Mouse (Mus musculus) embryonic facial prominence, embryonic 13.5 days (tissue): ENCODE measurements at regions not wholly inside any gene's neighbourhood (a gene's known extent, or its start where the extent isn't known, plus 50 kb on each side); places are given as distances from the start of the nearest gene placed in this dataset.
A peak's percentile ranks its signal among the peaks of the same experiment; 100 is the strongest.

Experiments
- ATAC-seq: fragments of 200-750 bp; cut with Nextera tagmentation; 2 replicates; pipeline ENCODE4 v1.8.0; 2017; ENCODE audit warnings: low read depth; ENCODE audit not compliant: insufficient number of reproducible peaks, insufficient read depth, low FRiP score, low TSS enrichment
- H3K27ac ChIP-seq: fragments of 300-500 bp; sonication (generic); 2 replicates; pipeline ENCODE4 v1.5.1; 2015; ENCODE audit warnings: moderate library complexity, mild to moderate bottlenecking, inconsistent platforms
- H3K27me3 ChIP-seq: fragments of 300-500 bp; sonication (generic); 2 replicates; pipeline ENCODE4 v1.6.1; 2015; ENCODE audit warnings: mild to moderate bottlenecking, inconsistent platforms
- H3K36me3 ChIP-seq: fragments of 300-500 bp; sonication (generic); 2 replicates; pipeline ENCODE4 v1.6.1; 2015; ENCODE audit warnings: mild to moderate bottlenecking, inconsistent platforms
- H3K4me1 ChIP-seq: fragments of 300-500 bp; sonication (generic); 2 replicates; pipeline ENCODE4 v1.6.1; 2015; ENCODE audit warnings: inconsistent platforms
- H3K4me2 ChIP-seq: fragments of 300-500 bp; sonication (generic); 2 replicates; pipeline ENCODE4 v1.6.1; 2015; ENCODE audit warnings: moderate library complexity, mild to moderate bottlenecking, inconsistent platforms
- H3K4me3 ChIP-seq: fragments of 300-500 bp; sonication (generic); 2 replicates; pipeline ENCODE4 v1.5.1; 2015; ENCODE audit warnings: mild to moderate bottlenecking, inconsistent platforms
- H3K9ac ChIP-seq: fragments of 300-500 bp; sonication (generic); 2 replicates; pipeline ENCODE4 v1.6.1; 2015; ENCODE audit warnings: mild to moderate bottlenecking, inconsistent platforms
- H3K9me3 ChIP-seq: fragments of 300-500 bp; sonication (generic); 2 replicates; pipeline ENCODE4 v1.6.1; 2016; ENCODE audit warnings: inconsistent platforms
- whole genome bisulfite sequencing: fragments of 180-500 bp; shearing (Covaris S2); methylation state at CpG from one replicate; pipeline ENCODE4 v1.1.7; 2015; ENCODE audit warnings: mixed read lengths; 5-methylcytosine and 5-hydroxymethylcytosine counted together

GRCm38 (mm10) chr7:136434510-136434909 lies 459.9 kb upstream of the Mgmt start:
- Histone ChIP-seq H3K4me2 (no peak overlapping the region), H3K4me1 (peaks cover 12% of the 10 kb centered on the region; the same call in 1 of the 2 replicates)
- WGBS: 85% methylated on average over 13 of the region's 13 CpGs

GRCm38 (mm10) chr7:136443436-136443835 lies 451.0 kb upstream of the Mgmt start:
- Histone ChIP-seq H3K4me1 (0 out of 2 replicates have a peak, but pooled peaks cover 5% of the 10 kb centered on the region), H3K4me2 (no peak overlapping the region), H3K9me3 (no peaks in the 10 kb centered on the region), H3K4me3 (no peak overlapping the region), H3K36me3 (no peaks in the 10 kb centered on the region), H3K27me3 (no peaks in the 10 kb centered on the region; the same call in 1 of the 2 replicates), H3K27ac (no peak overlapping the region), H3K9ac (no peak overlapping the region)
- ATAC-seq: no peak
- 53% methylated on average over 2 of the region's 2 CpGs for WGBS

More at GRCm38 (mm10) chr7:136434510-136434909, 459.9 kb upstream of the Mgmt start:
- ATAC-seq: no peak
- no peak overlapping the region for H3K4me3 ChIP-seq
- H3K36me3 ChIP-seq: no peaks in the 10 kb centered on the region
- H3K9ac ChIP-seq: no peak overlapping the region
- no peaks in the 10 kb centered on the region for H3K9me3 ChIP-seq
- no peak overlapping the region for H3K27ac ChIP-seq
- H3K27me3 ChIP-seq: peaks cover 21% of the 10 kb centered on the region; the same call in 1 of the 2 replicates

- no peak overlapping the region for H3K4me3 ChIP-seq
- no peak overlapping the region for H3K9ac ChIP-seq
- no peak for ATAC-seq
- H3K4me1 ChIP-seq: peaks cover 14% of the 10 kb centered on the region
- H3K9me3 ChIP-seq: no peaks in the 10 kb centered on the region
- no peaks in the 10 kb centered on the region; the same call in 1 of the 2 replicates for H3K27me3 ChIP-seq
- WGBS: 86% methylated on average over 6 of the region's 6 CpGs
- H3K4me2 ChIP-seq: no peak overlapping the region
- no peak overlapping the region for H3K27ac ChIP-seq
- H3K36me3 ChIP-seq: no peaks in the 10 kb centered on the region
Measured at GRCm38 (mm10) chr7:136445091-136445490, 449.3 kb upstream of the Mgmt start.

- Histone ChIP-seq H3K36me3 (no peaks in the 10 kb centered on the region), H3K9ac (no peak overlapping the region), H3K9me3 (no peaks in the 10 kb centered on the region), H3K27me3 (peaks cover 2% of the 10 kb centered on the region; the same call in 1 of the 2 replicates), H3K4me3 (no peak overlapping the region), H3K4me2 (no peak overlapping the region), H3K4me1 (peaks cover 9% of the 10 kb centered on the region), H3K27ac (peak overlapping the region; percentile 55)
- ATAC-seq: 0 out of 2 replicates have a peak, but pooled peaks have one; percentile 59
- 90% methylated on average over 1 of the region's 1 CpGs for WGBS
Measured at GRCm38 (mm10) chr7:136449286-136449685, 445.1 kb upstream of the Mgmt start.

GRCm38 (mm10) chr7:136451672-136452361 lies 442.6 kb upstream of the Mgmt start:
- Histone ChIP-seq H3K4me1 (peaks cover 20% of the 10 kb centered on the region), H3K27ac (no peak overlapping the region), H3K4me3 (no peak overlapping the region), H3K9ac (no peak overlapping the region), H3K9me3 (no peaks in the 10 kb centered on the region), H3K27me3 (peaks cover 9% of the 10 kb centered on the region; the same call in 1 of the 2 replicates), H3K4me2 (no peak overlapping the region), H3K36me3 (no peaks in the 10 kb centered on the region)
- no peak for ATAC-seq
- 72% methylated on average over 8 of the region's 8 CpGs for WGBS

- WGBS: 71% methylated on average over 5 of the region's 5 CpGs
- no peaks in the 10 kb centered on the region for H3K9me3 ChIP-seq
- H3K27ac ChIP-seq: 0 out of 2 replicates have a peak overlapping the region, but pooled peaks have one; percentile 24
- H3K4me1 ChIP-seq: peaks cover 21% of the 10 kb centered on the region
- no peaks in the 10 kb centered on the region for H3K36me3 ChIP-seq
- no peak overlapping the region for H3K4me3 ChIP-seq
- no peak overlapping the region for H3K9ac ChIP-seq
- H3K4me2 ChIP-seq: no peak overlapping the region
- no peak for ATAC-seq
- H3K27me3 ChIP-seq: peaks cover 9% of the 10 kb centered on the region; the same call in 1 of the 2 replicates
Measured at GRCm38 (mm10) chr7:136452561-136452960, 441.9 kb upstream of the Mgmt start.

- WGBS: 37% methylated on average over 7 of the region's 7 CpGs
- Histone ChIP-seq H3K36me3 (no peaks in the 10 kb centered on the region), H3K4me3 (no peak overlapping the region), H3K27me3 (peaks cover 15% of the 10 kb centered on the region; the same call in 1 of the 2 replicates), H3K9ac (no peak overlapping the region), H3K27ac (no peak overlapping the region), H3K4me1 (peaks cover 12% of the 10 kb centered on the region), H3K9me3 (no peaks in the 10 kb centered on the region), H3K4me2 (no peak overlapping the region)
- ATAC-seq: no peak
Measured at GRCm38 (mm10) chr7:136457171-136457570, 437.2 kb upstream of the Mgmt start.

GRCm38 (mm10) chr7:136457867-136458448 lies 436.5 kb upstream of the Mgmt start:
- WGBS: 73% methylated on average over 10 of the region's 10 CpGs
- ATAC-seq: no peak
- no peak overlapping the region for H3K4me2 ChIP-seq
- H3K9me3 ChIP-seq: no peaks in the 10 kb centered on the region
- H3K27ac ChIP-seq: no peak overlapping the region
- H3K27me3 ChIP-seq: peaks cover 19% of the 10 kb centered on the region; the same call in 1 of the 2 replicates
- H3K4me3 ChIP-seq: no peak overlapping the region
- H3K36me3 ChIP-seq: no peaks in the 10 kb centered on the region
- no peak overlapping the region for H3K9ac ChIP-seq
- peaks cover 12% of the 10 kb centered on the region for H3K4me1 ChIP-seq

GRCm38 (mm10) chr7:136477135-136477534 lies 417.3 kb upstream of the Mgmt start:
- H3K4me2 ChIP-seq: no peak overlapping the region
- no peaks in the 10 kb centered on the region for H3K9me3 ChIP-seq
- no peak for ATAC-seq
- no peak overlapping the region for H3K9ac ChIP-seq
- WGBS: 77% methylated on average over 4 of the region's 4 CpGs
- H3K27me3 ChIP-seq: peaks cover 9% of the 10 kb centered on the region; the same call in 1 of the 2 replicates
- no peak overlapping the region for H3K4me3 ChIP-seq
- peaks cover 21% of the 10 kb centered on the region for H3K4me1 ChIP-seq
- no peak overlapping the region for H3K27ac ChIP-seq
- H3K36me3 ChIP-seq: no peaks in the 10 kb centered on the region

- Histone ChIP-seq H3K4me3 (no peak overlapping the region), H3K9ac (no peak overlapping the region), H3K27me3 (peaks cover 21% of the 10 kb centered on the region), H3K4me1 (peaks cover 24% of the 10 kb centered on the region), H3K4me2 (no peak overlapping the region), H3K27ac (no peak overlapping the region), H3K36me3 (no peaks in the 10 kb centered on the region), H3K9me3 (no peaks in the 10 kb centered on the region)
- ATAC-seq: no peak
- 52% methylated on average over 13 of the region's 13 CpGs for WGBS
Measured at GRCm38 (mm10) chr7:136480641-136481202, 413.7 kb upstream of the Mgmt start.

GRCm38 (mm10) chr7:136483237-136483636 lies 411.2 kb upstream of the Mgmt start:
- no peak overlapping the region for H3K9ac ChIP-seq
- H3K4me3 ChIP-seq: no peak overlapping the region
- no peaks in the 10 kb centered on the region for H3K36me3 ChIP-seq
- no peak for ATAC-seq
- peaks cover 33% of the 10 kb centered on the region for H3K27me3 ChIP-seq
- H3K27ac ChIP-seq: no peak overlapping the region
- peaks cover 31% of the 10 kb centered on the region for H3K4me1 ChIP-seq
- no peaks in the 10 kb centered on the region for H3K9me3 ChIP-seq
- H3K4me2 ChIP-seq: no peak overlapping the region

- no peak for ATAC-seq
- Histone ChIP-seq H3K27me3 (peaks cover 42% of the 10 kb centered on the region), H3K4me1 (peaks cover 34% of the 10 kb centered on the region), H3K9ac (no peak overlapping the region), H3K36me3 (no peaks in the 10 kb centered on the region), H3K9me3 (no peaks in the 10 kb centered on the region), H3K27ac (no peak overlapping the region), H3K4me3 (no peak overlapping the region), H3K4me2 (no peak overlapping the region)
- WGBS: 20% methylated on average over 5 of the region's 5 CpGs
Measured at GRCm38 (mm10) chr7:136487556-136487955, 406.9 kb upstream of the Mgmt start.
